Mouse (Mus musculus): Measurements from ENCODE around the gene Gm7257. TPM values are rescaled to one million over a fixed set of nuclear protein-coding genes. Genes with fewer than 3 reads are reported as not detected.

The Gm7257 gene
- polyA plus RNA-seq (2012; ENCODE audit: insufficient read depth, insufficient read length, low replicate concordance, missing spikeins), result not detected in 2 replicates

- TF ChIP-seq CTCF (IDR thresholded peaks at IDR 0.05; ENCODE audit: insufficient read depth, low read depth, low read length) (no peak), POLR2A (IDR thresholded peaks at IDR 0.05; ENCODE audit: insufficient read depth, low read depth, low read length) (no peak)
- H3K4me1 ChIP-seq (ENCODE audit: control insufficient read depth, insufficient read depth, low read length), result no peaks in the 10 kb centered on the region
- no peak within 1 kb of the TSS for H3K4me3 ChIP-seq (ENCODE audit: insufficient read depth, low read depth, low read length)
- WGBS, result 68% methylated on average over 4 of the region's 4 CpGs
- no peak within 1 kb of the TSS for H3K27ac ChIP-seq (ENCODE audit: insufficient read depth, low read depth, low read length)
Observed at GRCm38 (mm10) chr9:36431584-36431983, at the start of gene Gm7257. TSS of gene Gm7257 (plus strand) at chr9:36431884.

- H3K4me3 ChIP-seq (ENCODE audit: insufficient read depth, low read depth, low read length), result no peak overlapping the region
- no peaks in the 10 kb centered on the region for H3K4me1 ChIP-seq (ENCODE audit: control insufficient read depth, insufficient read depth, low read length)
- H3K27ac ChIP-seq (ENCODE audit: insufficient read depth, low read depth, low read length), result no peak overlapping the region
- WGBS, result 53% methylated on average over 2 of the region's 2 CpGs
- TF ChIP-seq CTCF (IDR thresholded peaks at IDR 0.05; ENCODE audit: insufficient read depth, low read depth, low read length), result no peak
- no peak for TF ChIP-seq POLR2A (IDR thresholded peaks at IDR 0.05; ENCODE audit: insufficient read depth, low read depth, low read length)
Observed at GRCm38 (mm10) chr9:36402991-36403390, 28.7 kb upstream of the Gm7257 start.

GRCm38 (mm10) chr9:36435051-36435764 is 3.5 kb downstream of the Gm7257 start:
- no peak for TF ChIP-seq POLR2A (IDR thresholded peaks at IDR 0.05; ENCODE audit: insufficient read depth, low read depth, low read length)
- no peak for TF ChIP-seq CTCF (IDR thresholded peaks at IDR 0.05; ENCODE audit: insufficient read depth, low read depth, low read length)
- 42% methylated on average over 2 of the region's 2 CpGs for WGBS

GRCm38 (mm10) chr9:36475338-36475737 is 43.7 kb downstream of the Gm7257 start, which contains the start of gene Gm9513:
TSS of gene Gm9513 (plus strand) at chr9:36475638.
- TF ChIP-seq CTCF (IDR thresholded peaks at IDR 0.05; ENCODE audit: insufficient read depth, low read depth, low read length), result no peak
- no peak for TF ChIP-seq POLR2A (IDR thresholded peaks at IDR 0.05; ENCODE audit: insufficient read depth, low read depth, low read length)
- Histone ChIP-seq H3K27ac (ENCODE audit: insufficient read depth, low read depth, low read length) (no peak within 1 kb of the TSS), H3K4me1 (ENCODE audit: control insufficient read depth, insufficient read depth, low read length) (no peaks in the 10 kb centered on the region), H3K4me3 (ENCODE audit: insufficient read depth, low read depth, low read length) (no peak within 1 kb of the TSS)
- 57% methylated on average over 3 of the region's 3 CpGs for WGBS

More at GRCm38 (mm10) chr9:36435051-36435764, 3.5 kb downstream of the Gm7257 start:
- Histone ChIP-seq H3K27ac (ENCODE audit: insufficient read depth, low read depth, low read length) (no peak overlapping the region), H3K4me1 (ENCODE audit: control insufficient read depth, insufficient read depth, low read length) (no peaks in the 10 kb centered on the region), H3K4me3 (ENCODE audit: insufficient read depth, low read depth, low read length) (no peak overlapping the region)

Other genes with a start within 250 kb of the Gm7257 start
- gene Gm9513, start 43.8 kb downstream of the Gm7257 start, polyA plus RNA-seq (2012; ENCODE audit: insufficient read depth, insufficient read length, low replicate concordance, missing spikeins), result not detected in 2 replicates
- gene Gm5615, start 110.1 kb downstream of the Gm7257 start, polyA plus RNA-seq (2012; ENCODE audit: insufficient read depth, insufficient read length, low replicate concordance, missing spikeins), result not detected in 2 replicates
- gene Gm17689, start 150.8 kb downstream of the Gm7257 start, polyA plus RNA-seq (2012; ENCODE audit: insufficient read depth, insufficient read length, low replicate concordance, missing spikeins), result not detected in 2 replicates
- gene A630095E13Rik, start 211.5 kb downstream of the Gm7257 start, polyA plus RNA-seq (2012; ENCODE audit: insufficient read depth, insufficient read length, low replicate concordance, missing spikeins), result not detected in 2 replicates

All from olfactory bulb, adult 2 months (tissue).